Mouse (Mus musculus): Measurements from ENCODE around the gene Ly75. TPM values are rescaled to one million over a fixed set of nuclear protein-coding genes. Genes with fewer than 3 reads are reported as not detected.
A peak's percentile ranks its signal among the peaks of the same experiment; 100 is the strongest.

The Ly75 gene
- total RNA-seq, 2 experiments from 2014 or later: 5.7 to 7.8 TPM

DNA sequence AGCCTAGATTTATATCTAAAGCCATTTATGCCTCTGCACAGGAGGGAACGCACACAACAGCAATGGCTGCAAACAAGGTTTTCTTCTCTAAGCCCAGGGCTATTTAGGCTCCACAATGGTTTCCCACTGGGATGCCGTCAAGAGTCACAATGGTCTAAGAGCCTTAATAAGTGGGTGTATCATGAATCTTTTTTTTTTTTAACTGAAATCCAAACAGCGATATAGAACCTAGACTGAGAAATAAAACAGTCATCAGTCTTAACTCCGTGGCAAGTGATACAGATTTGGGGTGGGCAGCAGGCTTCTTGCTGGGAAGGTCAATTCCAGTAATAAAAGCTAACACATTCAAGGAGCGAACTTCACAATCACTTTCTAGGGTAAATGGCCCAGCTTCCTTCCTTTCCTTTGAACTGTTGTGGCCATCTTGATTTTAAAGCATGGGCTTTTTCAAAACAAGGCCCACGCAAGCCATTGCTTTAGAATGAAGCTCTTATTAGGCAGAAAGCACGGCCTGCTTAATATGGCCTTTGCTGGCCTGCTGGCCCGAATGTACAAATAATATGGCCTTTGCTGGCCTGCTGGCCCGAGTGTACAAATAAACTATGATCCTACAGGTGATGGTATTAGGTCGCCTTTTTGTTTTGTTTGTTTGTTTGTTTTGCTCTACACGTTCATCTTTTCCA, 39.4 kb downstream of the Ly75 start:
- intact Hi-C loops (cut with DNase I): no loop called here
- DNase-seq (ENCODE audit: extremely low spot score in 1 of 2, low spot score in 2 of 2): no peak

DNA sequence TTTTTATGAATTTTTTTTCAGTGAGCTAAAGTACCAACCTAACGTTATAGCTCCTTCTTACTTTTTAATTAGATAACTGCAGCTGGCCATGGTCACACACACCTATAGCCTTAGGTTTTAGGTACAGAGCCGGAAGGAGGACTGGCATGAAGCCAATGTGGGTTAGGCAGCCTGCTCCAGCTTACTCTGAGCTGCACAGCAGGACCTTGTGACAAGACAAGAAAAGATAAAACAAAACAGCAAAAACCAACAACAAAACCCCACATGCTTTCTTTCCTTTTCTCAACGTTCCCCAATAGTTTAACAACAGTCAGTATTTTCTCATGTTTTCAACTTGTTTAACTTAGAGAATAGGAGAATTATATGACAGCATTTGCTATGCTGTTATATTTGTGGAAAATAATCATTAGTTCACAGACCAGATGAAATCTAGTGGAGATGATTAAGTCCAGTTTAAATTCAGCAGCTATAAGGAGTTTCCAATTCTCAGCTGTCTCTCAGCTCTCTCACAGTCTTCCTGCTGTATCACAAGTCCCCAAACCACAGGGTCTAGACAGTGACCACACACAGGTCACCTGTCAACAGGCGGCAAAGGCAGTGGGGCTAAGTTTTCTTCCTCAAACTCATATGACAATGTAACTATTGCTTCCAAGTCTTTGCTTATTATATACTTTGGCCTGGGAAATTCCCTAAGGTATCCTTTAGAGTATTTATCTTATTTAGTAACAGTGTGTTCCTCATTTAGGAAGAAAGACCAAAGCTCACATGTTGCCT, 40.8 kb downstream of the Ly75 start:
- DNase-seq (ENCODE audit: extremely low spot score in 1 of 2, low spot score in 2 of 2): no peak
- intact Hi-C loops (cut with DNase I): no loop called here

DNA sequence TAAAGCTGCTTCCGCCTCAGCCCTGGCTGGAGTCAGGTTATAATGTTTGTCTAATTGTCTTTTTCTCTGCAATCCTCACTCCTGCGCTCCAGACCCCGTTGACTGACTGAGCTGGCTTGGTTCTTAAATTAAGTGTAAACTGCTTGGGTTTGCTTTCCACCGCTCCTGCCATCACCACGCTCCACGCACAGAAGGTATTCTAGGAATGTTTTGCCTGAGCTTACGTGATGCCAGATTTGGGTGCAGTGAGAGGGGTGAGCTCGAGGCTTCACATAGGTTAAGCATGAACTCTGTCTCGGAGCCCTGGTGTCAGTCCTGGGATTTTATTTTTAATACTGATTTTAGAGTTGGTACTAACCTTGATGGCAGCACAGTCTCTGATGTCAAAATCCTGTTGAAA, 45.2 kb downstream of the Ly75 start:
- no peak for DNase-seq (ENCODE audit: extremely low spot score in 1 of 2, low spot score in 2 of 2)

DNA sequence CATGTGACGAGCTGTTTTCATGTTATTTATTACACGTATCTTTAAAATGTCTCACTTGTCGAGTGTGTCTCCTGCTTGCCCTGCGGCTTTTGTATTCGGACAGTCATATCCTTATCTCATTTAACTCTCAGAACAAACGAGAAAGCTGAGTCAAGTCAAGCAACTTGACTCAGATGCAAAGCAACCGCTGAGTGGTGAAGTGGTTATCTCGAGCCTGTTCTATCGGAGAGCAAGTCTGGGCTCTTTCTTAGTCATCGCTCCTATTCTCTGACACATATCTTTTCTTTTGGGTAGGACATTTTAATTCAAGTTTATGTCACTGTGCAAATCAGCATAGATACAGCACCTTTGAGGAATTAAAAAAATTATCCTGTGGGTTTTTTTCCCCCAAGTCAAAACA, 54.5 kb downstream of the Ly75 start:
- intact Hi-C loops (cut with DNase I): no loop called here
- no peak for DNase-seq (ENCODE audit: extremely low spot score in 1 of 2, low spot score in 2 of 2)

More for the DNA sequence above, 45.2 kb downstream of the Ly75 start:
- intact Hi-C loops (cut with DNase I): no loop called here

GRCm38 (mm10) chr2:60327581-60327980, 55.5 kb downstream of the Ly75 start:
- no peak for DNase-seq (ENCODE audit: extremely low spot score in 1 of 2, low spot score in 2 of 2)
- intact Hi-C loops (cut with DNase I): no loop called here

DNA sequence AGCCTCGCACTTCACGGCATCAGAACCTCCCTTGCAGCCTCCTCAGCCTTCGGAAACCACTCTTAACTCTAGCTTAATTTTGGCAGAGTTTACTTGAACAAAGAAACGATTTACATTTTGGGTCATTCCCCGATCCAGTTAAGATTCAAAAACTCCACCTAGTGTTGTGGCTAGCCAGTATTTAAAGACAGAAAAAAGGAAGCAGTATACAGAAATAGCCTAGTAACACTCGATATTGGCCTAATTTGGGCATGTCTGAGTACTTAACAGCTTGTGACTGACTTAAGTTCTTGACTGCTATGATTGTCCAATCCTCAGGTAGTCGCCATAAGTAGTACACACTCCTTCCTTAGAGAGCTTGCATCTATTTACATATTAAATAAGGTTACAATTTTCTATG, 56.2 kb downstream of the Ly75 start:
- intact Hi-C loops (cut with DNase I): no loop called here
- no peak for DNase-seq (ENCODE audit: extremely low spot score in 1 of 2, low spot score in 2 of 2)

DNA sequence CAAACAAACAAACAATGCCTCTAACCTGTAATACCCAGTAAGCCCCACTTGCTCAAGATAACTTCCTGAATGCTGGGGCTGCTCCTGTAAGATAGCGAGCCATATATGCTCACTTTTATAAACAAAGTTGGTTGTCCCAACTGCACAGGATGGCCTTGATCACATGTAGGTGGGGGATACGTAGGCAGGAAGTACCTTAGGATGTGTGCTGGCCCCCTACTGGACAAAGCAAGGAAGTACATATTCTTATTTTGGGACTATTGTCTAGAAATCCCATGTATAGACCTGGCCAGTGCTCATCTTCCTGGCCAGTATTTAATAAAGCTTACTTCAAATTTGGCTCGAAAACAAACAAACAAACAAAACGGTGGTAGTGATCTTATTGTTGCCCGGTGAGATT, 59.7 kb downstream of the Ly75 start:
- DNase-seq (ENCODE audit: extremely low spot score in 1 of 2, low spot score in 2 of 2): no peak
- intact Hi-C loops (cut with DNase I): no loop called here

GRCm38 (mm10) chr2:60322031-60322726, 60.9 kb downstream of the Ly75 start:
- DNase-seq (ENCODE audit: extremely low spot score in 1 of 2, low spot score in 2 of 2): no peak
- intact Hi-C loops (cut with DNase I): no loop called here

GRCm38 (mm10) chr2:60303796-60304195, 79.3 kb downstream of the Ly75 start:
- DNase-seq (ENCODE audit: extremely low spot score in 1 of 2, low spot score in 2 of 2): no peak
- intact Hi-C loops (cut with DNase I): no loop called here

DNA sequence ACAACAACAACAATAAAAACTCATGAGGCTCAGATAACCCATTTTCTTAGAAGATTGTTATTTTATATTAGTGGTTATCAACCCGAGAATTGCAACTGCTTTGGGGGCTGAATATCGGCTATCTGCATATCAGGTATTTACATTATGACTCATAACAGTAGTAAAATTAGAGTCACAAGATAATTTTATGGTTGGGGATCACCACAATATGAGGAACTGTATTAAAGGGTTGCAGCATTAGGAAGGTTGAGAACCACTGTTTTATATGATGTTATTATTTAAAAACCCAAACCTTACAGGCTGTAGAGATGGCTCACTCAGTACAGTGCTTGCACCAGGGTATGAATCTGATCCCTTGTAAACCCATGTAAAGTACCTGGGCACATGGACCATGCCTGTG, 83.8 kb downstream of the Ly75 start:
- intact Hi-C loops (cut with DNase I): no loop called here
- no peak for DNase-seq (ENCODE audit: extremely low spot score in 1 of 2, low spot score in 2 of 2)

DNA sequence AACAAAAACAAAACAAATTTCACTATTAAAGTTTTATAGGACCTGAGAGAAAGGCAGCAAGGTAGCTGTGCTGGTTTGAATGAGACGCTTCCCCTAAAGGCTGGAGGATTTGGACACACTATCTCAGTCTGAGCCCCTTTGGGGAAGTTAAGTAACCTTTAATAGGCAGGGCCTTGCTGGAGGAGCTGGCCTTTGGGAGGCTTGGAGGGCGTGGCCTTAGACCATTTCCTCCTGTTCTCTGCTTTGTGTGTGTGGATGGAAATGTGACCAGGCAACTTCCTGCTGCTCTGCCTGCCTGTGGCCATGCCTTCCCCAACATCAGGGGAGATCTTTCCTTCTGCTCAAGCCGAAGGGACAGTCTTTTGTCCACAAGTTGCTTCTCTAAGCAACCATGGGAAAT, 84.8 kb downstream of the Ly75 start:
- intact Hi-C loops (cut with DNase I): no loop called here
- DNase-seq (ENCODE audit: extremely low spot score in 1 of 2, low spot score in 2 of 2): no peak

DNA sequence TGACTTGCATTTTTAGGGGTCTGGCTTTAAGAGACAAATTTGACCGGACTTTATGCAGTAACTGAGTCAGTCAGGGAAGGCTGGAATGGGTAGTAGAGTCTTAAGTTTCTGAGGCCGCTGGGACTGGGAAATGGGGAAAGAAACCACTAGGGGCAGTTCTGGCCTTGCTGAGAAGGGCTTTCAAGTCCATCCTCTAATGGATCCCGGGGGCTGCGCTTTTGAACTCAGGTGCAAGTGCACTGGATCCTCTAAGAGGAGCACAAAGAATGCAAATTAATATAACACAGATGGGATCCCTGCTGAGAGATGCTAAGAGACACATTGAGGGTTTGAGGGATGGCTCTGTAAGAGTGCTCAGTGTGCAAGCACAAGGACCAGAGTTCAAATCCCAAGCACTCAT, 91.7 kb downstream of the Ly75 start:
- DNase-seq (ENCODE audit: extremely low spot score in 1 of 2, low spot score in 2 of 2): no peak
- intact Hi-C loops (cut with DNase I): no loop called here

GRCm38 (mm10) chr2:60289451-60289850, 93.7 kb downstream of the Ly75 start:
- intact Hi-C loops (cut with DNase I): no loop called here
- no peak for DNase-seq (ENCODE audit: extremely low spot score in 1 of 2, low spot score in 2 of 2)

DNA sequence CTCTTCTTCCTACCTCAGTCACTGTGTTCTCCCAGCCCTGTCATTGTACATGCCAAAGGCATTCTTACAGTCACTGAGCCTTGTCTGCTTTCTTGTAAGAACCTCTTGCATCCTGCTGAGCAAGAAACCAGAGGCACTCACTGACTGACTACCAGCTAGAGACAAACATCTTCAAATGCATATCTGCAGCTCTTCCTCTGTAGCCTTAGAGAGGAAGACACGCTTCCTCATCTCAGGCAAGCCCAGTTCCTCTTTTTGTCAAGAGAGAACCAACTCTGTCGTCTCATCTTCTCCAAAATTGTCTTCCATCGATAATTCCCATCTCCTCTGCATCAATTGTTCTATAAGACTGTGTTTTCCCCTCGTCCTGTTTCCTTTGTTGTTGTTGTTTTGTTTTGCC, 94.5 kb downstream of the Ly75 start:
- intact Hi-C loops (cut with DNase I): no loop called here

GRCm38 (mm10) chr2:60285107-60285617, 97.9 kb downstream of the Ly75 start:
- intact Hi-C loops (cut with DNase I): no loop called here
- no peak for DNase-seq (ENCODE audit: extremely low spot score in 1 of 2, low spot score in 2 of 2)

More for the DNA sequence above, 94.5 kb downstream of the Ly75 start:
- DNase-seq (ENCODE audit: extremely low spot score in 1 of 2, low spot score in 2 of 2): no peak

- DNase-seq (ENCODE audit: extremely low spot score in 1 of 2, low spot score in 2 of 2): no peak
- intact Hi-C loops (cut with DNase I): no loop called here
Observed at GRCm38 (mm10) chr2:60284467-60284821, 98.7 kb downstream of the Ly75 start, which contains the start of gene Cd302. Cd302 (minus strand) TSS chr2:60284488.

GRCm38 (mm10) chr2:60283751-60284466, 99.2 kb downstream of the Ly75 start:
- peak; percentile 31 to 85 for DNase-seq (ENCODE audit: extremely low spot score in 1 of 2, low spot score in 2 of 2)
- intact Hi-C loops (cut with DNase I): no loop called here

GRCm38 (mm10) chr2:60283208-60283750, 99.8 kb downstream of the Ly75 start:
- no peak for DNase-seq (ENCODE audit: extremely low spot score in 1 of 2, low spot score in 2 of 2)
- intact Hi-C loops (cut with DNase I): no loop called here

- intact Hi-C loops (cut with DNase I): no loop called here
- no peak for DNase-seq (ENCODE audit: extremely low spot score in 1 of 2, low spot score in 2 of 2)
Observed at GRCm38 (mm10) chr2:60282625-60283024, 100.5 kb downstream of the Ly75 start.

Data from left cerebral cortex, postnatal 10 days (tissue).